19 mouse cellular contexts compared by ENCODE assay signal in genomic region chr15:83442495-83443037, GRCm38 (mm10). TPM values are rescaled to one million over a fixed set of nuclear protein-coding genes. Genes with fewer than 3 reads are reported as not detected.
DNase-seq lines count a peak whose midpoint lies in the region; ATAC-seq and TF ChIP-seq lines count a peak whose summit lies in the region.
"Had no signal": no experiment of that assay in that cellular context is flagged by ENCODE, and none has a peak within 500 bp of the region (broad histone marks: within the 10 kb centered on the region; RNA-seq: fewer than 3 reads in every experiment).

No protein-coding gene starts in this region.

- H3K27me3 ChIP-seq in kidney, embryonic 15.5 days = no peaks in the 10 kb centered on the region
- no peaks in the 10 kb centered on the region for H3K27me3 ChIP-seq in forebrain, embryonic 15.5 days
- H3K27me3 ChIP-seq: embryonic facial prominence, embryonic 12.5 days; hindbrain, embryonic 15.5 days; limb, embryonic 15.5 days; midbrain, embryonic 15.5 days had no signal

- WGBS in kidney, embryonic 15.5 days = 80% methylated on average over 4 of the region's 4 CpGs
- 62% methylated on average over 4 of the region's 4 CpGs for WGBS in lung, adult 2 months
- 50% methylated on average over 4 of the region's 4 CpGs for WGBS in macrophage (ENCODE audit: missing documents)
- WGBS in forebrain, embryonic 15.5 days = 92% methylated on average over 4 of the region's 4 CpGs

- H3K36me3 ChIP-seq in kidney, embryonic 15.5 days = no peaks in the 10 kb centered on the region
- no peaks in the 10 kb centered on the region for H3K36me3 ChIP-seq in macrophage (ENCODE audit: inconsistent target)
- no peaks in the 10 kb centered on the region for H3K36me3 ChIP-seq in forebrain, embryonic 15.5 days
- H3K36me3 ChIP-seq: embryonic facial prominence, embryonic 12.5 days; hindbrain, embryonic 15.5 days; limb, embryonic 15.5 days; midbrain, embryonic 15.5 days had no signal

- H3K9me3 ChIP-seq in kidney, embryonic 15.5 days (replicated peaks) = no peaks in the 10 kb centered on the region
- no peaks in the 10 kb centered on the region for H3K9me3 ChIP-seq in forebrain, embryonic 15.5 days
- H3K9me3 ChIP-seq: embryonic facial prominence, embryonic 12.5 days; hindbrain, embryonic 15.5 days; limb, embryonic 15.5 days; midbrain, embryonic 15.5 days had no signal

- no peak overlapping the region for H3K4me2 ChIP-seq in kidney, embryonic 15.5 days
- no peak overlapping the region for H3K4me2 ChIP-seq in forebrain, embryonic 15.5 days (replicated peaks)
- H3K4me2 ChIP-seq: embryonic facial prominence, embryonic 12.5 days; heart, embryonic 11.5 days; hindbrain, embryonic 15.5 days; limb, embryonic 15.5 days; midbrain, embryonic 15.5 days had no signal

- ATAC-seq in kidney, embryonic 15.5 days (replicated peaks; ENCODE audit: low FRiP score) = no peak
- ATAC-seq in forebrain, embryonic 15.5 days (replicated peaks) = no peak
- ATAC-seq: CD4-positive, CD25-positive, alpha-beta regulatory T cell, adult 4 months; midbrain, embryonic 15.5 days had no signal

- H3K9ac ChIP-seq in kidney, embryonic 15.5 days = no peak overlapping the region
- H3K9ac ChIP-seq in forebrain, embryonic 15.5 days (replicated peaks) = no peak overlapping the region
- H3K9ac ChIP-seq: embryonic facial prominence, embryonic 12.5 days; hindbrain, embryonic 15.5 days; limb, embryonic 15.5 days; midbrain, embryonic 15.5 days had no signal

- TF ChIP-seq CTCF in lung, adult 2 months (IDR thresholded peaks at IDR 0.05; ENCODE audit: insufficient read depth, low read length) = no peak

- no peak for TF ChIP-seq POLR2A in lung, adult 2 months (IDR thresholded peaks at IDR 0.05; ENCODE audit: borderline replicate concordance, extremely low read depth, low read depth, low read length)

- H3K79me2 ChIP-seq in macrophage (ENCODE audit: inconsistent target) = peaks cover 100% of the 10 kb centered on the region

- peaks cover 40% of the 10 kb centered on the region for H3K4me1 ChIP-seq in kidney, embryonic 15.5 days
- H3K4me1 ChIP-seq in lung, adult 2 months (ENCODE audit: control insufficient read depth, insufficient read depth, low read length) = peaks cover 40% of the 10 kb centered on the region
- H3K4me1 ChIP-seq in forebrain, embryonic 15.5 days = peaks cover 2% of the 10 kb centered on the region
- H3K4me1 ChIP-seq: hindbrain, embryonic 15.5 days had no signal

- H3K27ac ChIP-seq in kidney, embryonic 15.5 days = no peak overlapping the region
- peak overlapping the region; percentile 62 for H3K27ac ChIP-seq in macrophage
- H3K27ac ChIP-seq in forebrain, embryonic 15.5 days (replicated peaks) = no peak overlapping the region
- H3K27ac ChIP-seq: embryonic facial prominence, embryonic 12.5 days; hindbrain, embryonic 15.5 days; kidney, postnatal 0 days; limb, embryonic 15.5 days; midbrain, embryonic 15.5 days had no signal

- DNase-seq in kidney, adult 11 months = peak; percentile 57
- DNase-seq in lung, postnatal 36 days = peak; percentile 54
- no peak for DNase-seq in lung, adult 2 months
- DNase-seq in thymus, postnatal 4 days = no peak
- DNase-seq: adrenal gland, postnatal 36 days; cerebellum, postnatal 36 days; gastrocnemius, postnatal 10 days; lung, postnatal 4 days; right cerebral cortex, postnatal 25 days had no signal

- H3K4me3 ChIP-seq in kidney, embryonic 15.5 days (replicated peaks) = no peak overlapping the region
- no peak overlapping the region for H3K4me3 ChIP-seq in lung, adult 2 months (replicated peaks; ENCODE audit: extremely low read depth, low read depth, low read length)
- H3K4me3 ChIP-seq in macrophage (ENCODE audit: inconsistent target) = no peak overlapping the region
- no peak overlapping the region for H3K4me3 ChIP-seq in forebrain, embryonic 15.5 days
- H3K4me3 ChIP-seq: embryonic facial prominence, embryonic 12.5 days; hindbrain, embryonic 15.5 days; limb, embryonic 15.5 days; midbrain, embryonic 15.5 days had no signal

RNA-seq across cellular contexts. Expression of gene Pacsin2, which starts 21.8 kb away (rescaled TPM):
- 74.6 and 76.4 TPM in 2 replicates for polyA plus RNA-seq in kidney, embryonic 15.5 days (2015; fragmentation: Nextera tagmentation; extraction: Ambion mirVana)
- 61.4 and 85.2 TPM in 2 replicates for polyA plus RNA-seq in lung, adult 2 months (2012; rRNA removed)
- total RNA-seq in macrophage (2018; cell fraction: chromatin; rRNA removed) = 100 to 1,000 TPM in 3 of 26 experiments, 10 to 100 TPM in 23; 41.6 to 120 (median 81.4) TPM
- 100 to 1,000 TPM in 1 of 26 experiments, 10 to 100 TPM in 25; 51.3 to 103 (median 81.1) TPM for total RNA-seq in macrophage (2018; cell fraction: cytosol; rRNA removed)
- 100 to 1,000 TPM in 2 of 26 experiments, 10 to 100 TPM in 24; 60.5 to 159 (median 76.3) TPM for total RNA-seq in macrophage (2018; cell fraction: nucleus; rRNA removed)
- 58.4 to 158 TPM (median 89.0 TPM) in 3 replicates for polyA plus RNA-seq in macrophage (2018)
- 21.5 and 25.5 TPM in 2 replicates for polyA plus RNA-seq in forebrain, embryonic 15.5 days (2015; fragmentation: Nextera tagmentation; extraction: Ambion mirVana)

Comparison
In these comparisons a context has a peak if more than half of its experiments do, and no peak if none do; other contexts are left out.
1. DNase-seq: peak in kidney, adult 11 months (single experiment) and lung, postnatal 36 days (single experiment); none in lung, adult 2 months (single experiment) and thymus, postnatal 4 days (single experiment).